Mouse (Mus musculus) c-Kit-positive CD71-positive TER-119-negative erythroid progenitor cells, embryonic 14.5 days (primary cell): ENCODE results near the gene Itpkb.

Source experiments
- DNase-seq: peaks from one replicate; pipeline ENCODE4 v3.0.0-alpha.2; 2013; ENCODE audit warnings: low read depth

Gene Itpkb

DNA sequence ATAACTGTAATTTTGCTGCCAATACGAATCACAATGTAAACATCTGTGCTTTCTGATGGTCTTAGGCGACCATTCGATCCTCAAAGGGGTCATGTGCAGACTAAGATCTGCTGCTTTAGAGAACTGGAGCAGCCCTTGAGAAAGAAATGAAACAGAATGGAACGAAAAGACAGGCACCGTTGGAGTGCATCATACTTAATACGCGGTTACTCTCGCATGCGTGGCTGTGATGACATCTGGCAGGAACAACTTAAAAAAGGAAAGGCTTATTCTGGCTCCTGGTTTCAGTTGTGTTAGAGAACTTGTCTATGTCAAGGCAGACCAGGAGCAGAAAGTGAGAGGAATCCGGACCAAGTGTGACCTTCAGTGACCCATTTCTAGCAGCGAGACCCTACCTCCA is 15.6 kb upstream of the Itpkb start:
- DNase-seq, result no peak

GRCm38 (mm10) chr1:180315127-180315526 is 15.2 kb upstream of the Itpkb start:
- DNase-seq, result no peak

DNA sequence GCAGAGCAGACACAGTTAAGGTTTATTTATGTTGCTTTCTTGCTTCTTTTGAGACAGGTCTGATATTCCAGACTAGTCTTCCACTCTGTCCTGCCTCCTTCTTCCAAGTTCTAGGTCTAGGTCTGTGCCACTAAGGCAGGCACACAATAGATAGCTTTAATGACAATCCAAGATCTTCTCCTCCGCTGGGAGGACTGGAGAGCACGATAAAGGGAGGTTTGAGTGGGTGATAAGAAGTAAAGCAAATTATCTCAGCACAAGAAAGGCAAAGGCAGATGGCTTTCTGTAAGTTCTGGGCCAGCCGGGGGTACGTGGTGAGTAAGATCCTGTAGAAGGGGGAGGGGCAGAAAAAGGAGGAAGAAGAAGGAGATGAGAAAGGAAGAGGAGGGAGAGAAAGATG is 12.8 kb upstream of the Itpkb start:
- DNase-seq, result no peak

DNA sequence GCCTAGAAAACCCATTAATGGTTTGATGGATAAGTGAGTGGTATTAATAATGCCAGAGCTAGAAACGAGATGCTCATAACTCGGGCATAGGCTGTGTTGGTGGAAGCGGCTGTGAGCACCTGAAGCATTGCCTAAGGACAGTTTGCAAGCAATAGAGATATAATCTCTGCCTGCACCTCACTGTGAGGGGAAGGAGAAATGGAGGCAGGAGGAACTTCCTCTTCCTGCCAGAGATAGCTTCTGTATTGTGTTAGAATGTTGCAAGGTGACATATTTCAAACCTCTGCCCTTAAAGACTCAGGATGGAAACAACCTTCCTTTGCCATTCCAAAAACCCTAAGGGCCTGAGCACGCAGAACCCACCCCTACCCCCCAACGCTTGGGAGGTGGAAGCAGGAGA is 11.9 kb upstream of the Itpkb start:
- no peak for DNase-seq

DNA sequence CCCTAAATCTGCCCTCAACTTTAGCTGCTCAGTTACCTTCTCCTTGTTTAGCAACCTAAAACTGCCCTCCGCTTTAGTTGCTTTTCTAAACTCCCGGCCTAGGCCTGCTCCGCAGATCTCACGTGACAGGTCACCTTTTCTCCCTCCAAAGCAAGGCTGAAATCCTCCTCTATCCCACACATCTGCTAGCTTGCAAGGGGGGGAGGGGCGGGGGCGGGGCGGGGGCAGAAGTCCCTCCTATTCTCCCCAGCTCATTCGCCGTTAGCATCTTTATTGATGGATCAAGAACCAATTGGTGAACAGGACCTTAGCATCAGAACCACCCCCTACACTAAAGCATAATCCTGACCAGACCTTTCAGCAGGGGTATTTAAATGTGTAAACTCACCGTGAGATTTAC is 10.4 kb upstream of the Itpkb start:
- no peak for DNase-seq

- no peak for DNase-seq
Measured at GRCm38 (mm10) chr1:180322896-180323295, 7.4 kb upstream of the Itpkb start.

DNA sequence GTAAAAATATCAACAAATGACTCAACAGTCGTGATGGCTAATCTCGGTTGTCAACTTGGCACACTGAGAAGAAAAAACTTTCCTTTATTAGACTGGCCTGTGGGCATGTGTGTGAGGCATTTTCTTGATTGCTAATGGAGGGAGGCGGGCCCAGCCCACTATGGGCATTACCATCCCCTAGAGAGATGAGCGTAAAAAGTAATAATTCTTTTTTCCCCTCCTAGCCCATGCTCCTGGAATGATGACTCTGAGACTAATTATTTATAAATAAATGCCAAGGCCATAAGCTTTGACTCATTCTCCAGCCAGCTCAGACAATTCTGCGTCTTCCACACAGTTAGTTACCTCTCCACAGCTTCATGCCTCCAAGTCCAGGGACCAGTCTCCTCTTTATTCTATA is 6.8 kb upstream of the Itpkb start:
- no peak for DNase-seq

DNA sequence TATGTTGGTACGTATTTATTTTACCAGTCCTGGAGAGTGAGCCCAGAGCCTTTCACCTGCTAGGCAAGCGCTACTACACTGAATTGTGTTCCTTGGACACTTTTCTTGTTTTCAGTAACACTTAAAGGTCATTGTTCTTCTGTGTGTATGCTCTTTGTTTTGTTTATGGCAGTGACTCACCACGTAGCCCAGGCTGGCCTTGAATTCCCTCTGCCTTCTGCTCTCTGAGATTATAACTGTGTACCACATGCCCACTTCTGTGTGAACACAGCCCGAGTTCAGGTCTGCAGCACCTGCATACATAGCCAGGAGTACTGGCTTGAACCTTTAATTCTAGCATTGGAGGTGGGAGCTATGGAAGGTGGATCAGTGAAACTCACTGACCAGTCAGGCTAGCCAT is 6.0 kb upstream of the Itpkb start:
- DNase-seq, result no peak

DNA sequence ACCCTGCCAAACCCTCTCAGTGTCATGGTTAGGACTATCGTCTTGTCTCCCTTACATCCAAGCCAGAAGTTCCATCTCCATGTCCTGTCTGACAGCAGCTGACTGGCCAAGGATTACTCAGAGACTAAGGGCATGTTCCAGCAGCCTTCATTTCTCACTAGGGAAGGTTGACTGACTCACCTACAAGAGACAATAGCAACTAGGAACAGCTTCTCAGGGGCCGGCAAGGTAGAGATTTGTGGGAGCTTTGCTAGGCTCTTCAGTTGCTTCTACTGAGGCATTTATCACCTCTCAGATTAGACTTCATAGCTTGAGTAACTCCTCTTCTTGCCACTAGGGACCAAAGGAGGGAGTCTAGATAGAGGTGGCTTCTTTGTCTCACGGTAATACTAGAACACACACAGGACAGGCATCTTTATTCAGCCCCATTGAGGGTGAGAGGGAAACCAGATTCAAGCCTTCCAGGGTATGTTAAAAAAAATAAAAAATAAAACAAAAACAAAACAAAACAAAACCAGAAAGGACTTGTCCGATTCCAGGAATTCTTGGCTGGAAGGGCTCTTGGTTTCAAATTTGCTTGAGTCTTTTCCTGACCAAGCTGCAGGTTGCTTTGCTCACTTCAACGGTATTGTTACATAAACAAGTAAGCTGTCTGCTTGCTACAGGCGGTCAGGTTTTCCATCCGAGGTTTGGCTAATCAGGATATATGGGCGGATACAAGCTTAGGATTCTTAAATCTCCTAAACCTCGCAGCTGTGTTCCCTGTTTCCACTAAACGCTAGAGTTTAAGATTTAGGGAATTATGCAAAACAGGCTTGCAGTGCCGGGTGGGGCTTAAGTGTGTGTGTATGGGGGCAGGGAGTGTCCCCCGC is 1.3 kb upstream of the Itpkb start:
- DNase-seq, result no peak

- DNase-seq, result no peak
Measured at GRCm38 (mm10) chr1:180329706-180330105, 579 bp upstream of the Itpkb start.

- DNase-seq, result no peak
Measured at GRCm38 (mm10) chr1:180330707-180331545, 641 bp downstream of the Itpkb start.

DNA sequence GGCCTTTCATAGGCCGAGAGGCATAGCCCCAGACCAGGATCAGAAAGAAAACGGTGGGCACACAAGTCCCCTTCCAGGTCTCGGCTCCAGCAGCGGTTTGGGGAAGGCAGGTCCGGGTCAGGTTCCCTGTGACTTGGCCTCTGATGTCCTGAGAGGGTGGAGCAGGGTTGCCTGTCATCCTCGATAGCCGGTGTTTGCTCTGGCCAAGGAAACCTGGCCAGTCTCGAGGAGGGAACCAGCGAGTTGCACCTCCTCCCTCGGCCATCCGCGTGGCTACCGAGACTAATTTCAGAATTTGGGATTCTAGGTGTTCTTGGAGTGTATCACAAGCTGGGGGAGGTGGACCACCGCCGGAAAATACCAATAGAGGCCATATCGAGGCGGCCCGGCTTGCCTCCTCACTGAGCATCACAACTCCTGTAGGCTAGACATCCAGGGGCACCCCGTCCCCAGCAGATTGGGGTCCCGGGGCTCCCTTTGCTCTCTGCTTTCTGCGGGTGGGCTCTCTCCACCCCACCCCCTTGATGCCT is 1.3 kb downstream of the Itpkb start:
- DNase-seq, result no peak

DNA sequence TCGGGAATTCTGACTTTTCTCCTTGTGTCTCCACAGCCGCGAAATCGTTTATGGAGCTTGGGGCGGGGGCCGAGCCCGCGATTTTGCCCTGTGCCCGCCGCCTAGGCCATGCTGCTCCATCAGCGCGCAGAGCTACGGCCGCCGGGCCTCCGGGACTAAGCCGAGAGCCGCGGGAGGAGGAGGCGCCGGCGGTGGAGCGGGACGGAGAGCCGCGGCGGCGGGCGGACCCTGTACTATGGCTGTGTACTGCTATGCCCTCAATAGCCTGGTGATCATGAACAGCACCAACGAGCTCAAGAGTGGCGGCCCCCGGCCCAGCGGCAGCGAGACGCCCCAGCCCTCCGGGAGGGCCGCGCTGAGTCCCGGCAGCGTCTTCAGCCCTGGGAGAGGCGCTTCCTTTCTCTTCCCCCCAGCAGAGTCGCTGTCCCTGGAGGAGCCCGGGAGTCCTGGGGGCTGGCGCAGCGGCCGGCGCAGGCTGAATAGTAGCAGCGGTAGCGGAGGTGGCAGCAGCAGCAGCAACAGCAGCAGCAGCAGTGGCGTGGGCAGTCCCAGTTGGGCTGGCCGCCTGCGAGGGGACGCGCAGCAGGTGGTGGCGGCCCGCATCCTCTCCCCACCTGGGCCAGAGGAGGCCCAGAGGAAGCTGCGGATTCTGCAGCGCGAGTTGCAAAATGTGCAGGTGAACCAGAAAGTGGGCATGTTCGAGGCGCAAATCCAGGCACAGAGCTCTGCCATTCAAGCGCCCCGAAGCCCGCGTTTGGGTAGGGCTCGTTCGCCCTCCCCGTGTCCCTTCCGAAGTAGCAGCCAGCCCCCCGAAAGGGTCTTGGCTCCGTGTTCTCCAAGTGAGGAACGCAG is 2.0 kb downstream of the Itpkb start:
- no peak for DNase-seq

- no peak for DNase-seq
Measured at GRCm38 (mm10) chr1:180332928-180333440, 2.7 kb downstream of the Itpkb start.

- no peak for DNase-seq
Measured at GRCm38 (mm10) chr1:180333588-180333987, 3.3 kb downstream of the Itpkb start.

GRCm38 (mm10) chr1:180334541-180334940 is 4.3 kb downstream of the Itpkb start:
- DNase-seq, result no peak

- no peak for DNase-seq
Measured at GRCm38 (mm10) chr1:180335513-180336375, 5.5 kb downstream of the Itpkb start.

DNA sequence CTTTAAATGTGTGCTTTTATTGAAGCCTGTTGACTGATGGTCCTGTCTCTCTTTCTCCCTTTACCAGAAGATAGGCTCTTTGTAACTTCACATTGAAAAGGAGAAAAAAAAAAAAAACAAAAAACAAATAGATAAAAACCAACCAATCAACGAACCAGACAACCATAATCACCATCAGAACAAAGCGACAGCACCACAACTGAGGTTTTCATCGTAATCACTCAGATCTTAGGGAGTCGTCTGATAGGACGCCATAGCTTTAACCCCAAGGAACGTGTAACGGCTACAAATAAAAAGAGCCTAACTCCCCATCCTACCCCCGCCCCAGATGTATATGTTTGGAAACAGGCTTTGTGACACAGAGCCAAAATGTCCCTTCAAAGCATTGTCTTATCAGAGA is 8.1 kb downstream of the Itpkb start:
- DNase-seq, result no peak

DNA sequence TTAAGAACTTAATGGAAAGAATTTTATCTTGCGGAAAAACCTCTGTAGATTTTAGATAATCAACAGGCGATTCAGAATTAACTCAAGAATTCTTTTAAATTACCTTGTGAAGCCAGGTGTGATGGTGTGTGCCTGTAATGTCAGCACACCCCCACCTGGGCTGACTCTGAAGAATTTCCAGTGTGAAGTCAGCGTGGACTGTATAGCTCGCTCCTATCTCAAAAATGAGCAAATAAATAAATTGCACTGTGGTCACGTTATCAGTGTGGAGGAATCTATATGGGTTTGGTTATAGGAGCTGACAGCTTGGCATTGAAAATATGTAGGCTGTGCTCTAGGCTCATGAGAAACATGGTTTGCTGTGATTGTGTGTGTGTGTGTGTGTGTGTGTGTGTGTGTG is 8.9 kb downstream of the Itpkb start:
- DNase-seq, result no peak

DNA sequence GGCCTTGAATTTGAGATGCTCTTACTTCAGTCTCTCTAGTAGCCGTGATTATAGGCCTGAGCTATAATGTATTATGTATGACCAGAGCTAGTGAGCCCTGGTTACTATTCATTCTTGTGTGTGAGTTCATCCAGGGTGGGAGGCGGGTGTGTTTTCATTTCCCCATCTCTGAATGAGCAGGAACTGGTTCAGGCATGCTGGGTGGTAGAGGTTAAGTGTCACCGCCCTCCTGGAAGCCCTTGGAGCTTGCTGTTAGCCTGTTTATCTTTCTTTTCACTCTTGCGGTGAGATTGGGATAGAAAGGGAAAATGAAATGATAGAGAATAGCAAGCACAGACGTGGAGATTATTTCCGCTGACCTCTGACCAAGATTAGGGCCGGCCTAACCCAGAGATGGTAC is 12.7 kb downstream of the Itpkb start:
- DNase-seq, result no peak
